Mouse (Mus musculus) left cerebral cortex, postnatal 10 days (tissue): ENCODE results near the gene Slc19a3. TPM values are rescaled to one million over a fixed set of nuclear protein-coding genes. Genes with fewer than 3 reads are reported as not detected.
A peak's percentile ranks its signal among the peaks of the same experiment; 100 is the strongest.

ENCODE experiments used
- DNase-seq, 2 experiments: peaks; one replicate each; pipeline ENCODE4 v3.0.0; 2021 to 2022; ENCODE audit warnings: low spot score in 2 of 2, mixed read lengths in 1 of 2; ENCODE audit errors: extremely low spot score in 1 of 2
- intact Hi-C: fragments of 180-260 bp; cut with DNase I; formaldehyde crosslinking; loops from one replicate; pipeline ENCODE4 v1.15.1; 2025
- total RNA-seq, 2 experiments: library from RNA; stranded (reverse); gene quantifications; 2 replicates each; pipeline ENCODE4 v1.2.3; 2021

Gene Slc19a3
- 1 to 10 TPM; 1.4 to 1.7 TPM for total RNA-seq

- DNase-seq = peak; percentile 9 to 46
- intact Hi-C loops = no loop called here
These were observed at the start of gene Slc19a3 for GRCm38 (mm10) chr1:83038109-83038672. Slc19a3 (minus strand) TSS chr1:83038448.

GRCm38 (mm10) chr1:83084790-83085189, 46.5 kb upstream of the Slc19a3 start:
- intact Hi-C loops = no loop called here
- no peak for DNase-seq

- intact Hi-C loops = no loop called here
These were observed 38.8 kb upstream of the Slc19a3 start for GRCm38 (mm10) chr1:83077016-83077415.

GRCm38 (mm10) chr1:83076190-83076917, 38.1 kb upstream of the Slc19a3 start:
- intact Hi-C loops = loop anchor here (1.0 kb wide), 1 partner anchor 289 kb away; no protein-coding TSS in a partner anchor
- DNase-seq = peak in 1 of 2 experiments; percentile 54

More at GRCm38 (mm10) chr1:83077016-83077415, 38.8 kb upstream of the Slc19a3 start:
- DNase-seq = no peak

DNA sequence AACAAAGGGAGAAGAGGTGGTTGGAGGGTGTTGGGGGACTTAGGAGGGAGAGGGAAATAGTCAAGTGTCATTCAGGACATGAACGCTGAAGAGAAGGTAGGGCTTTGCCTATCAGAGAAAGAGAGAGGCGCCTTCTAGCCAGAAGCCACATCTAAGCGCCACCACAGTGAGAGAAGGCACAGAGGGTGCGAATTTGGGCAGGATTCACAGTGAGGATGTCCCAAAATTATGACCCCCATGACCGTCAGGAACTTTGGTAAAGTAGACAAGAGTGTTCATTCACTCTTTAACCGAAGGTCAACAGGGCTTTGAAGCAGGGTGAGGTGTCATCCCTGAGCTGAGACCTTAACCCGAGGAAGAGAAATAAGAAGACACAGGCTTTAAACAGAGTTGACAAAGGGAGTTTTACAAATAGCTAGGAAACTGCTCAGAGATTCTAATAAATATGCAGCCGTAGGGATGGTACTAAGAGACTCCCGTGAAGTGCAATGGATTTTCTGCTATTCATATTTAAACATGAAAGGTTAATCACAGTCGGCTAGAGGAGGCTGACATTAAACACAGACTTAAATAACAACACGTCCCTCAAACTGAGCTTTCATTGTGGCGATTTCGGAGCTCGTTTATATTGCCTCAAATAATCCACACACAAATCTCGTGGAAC, 37.4 kb upstream of the Slc19a3 start:
- intact Hi-C loops = loop anchor here (1.0 kb wide), 1 partner anchor 288 kb away; no protein-coding TSS in a partner anchor
- no peak for DNase-seq

DNA sequence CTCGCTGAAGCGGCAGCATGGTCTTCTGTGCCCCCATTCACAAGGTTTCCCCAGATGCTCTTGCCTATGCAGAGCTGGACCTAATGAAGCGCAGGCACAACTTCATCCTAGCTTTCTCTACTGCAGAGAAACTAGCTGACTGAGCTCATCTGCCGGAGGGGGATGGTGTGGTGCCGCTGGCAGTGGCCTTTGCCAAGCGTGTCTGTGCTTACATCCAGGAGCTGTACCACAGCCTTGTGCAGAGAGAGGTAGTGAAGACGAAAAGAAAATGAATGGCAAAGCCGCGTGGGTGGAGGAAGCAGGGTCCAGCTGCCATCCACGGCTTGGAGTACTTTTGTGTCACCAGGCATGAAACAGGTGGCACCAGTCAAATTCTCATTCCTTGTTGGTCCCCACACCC, 29.0 kb upstream of the Slc19a3 start:
- intact Hi-C loops = loop anchor here (10.0 kb wide), 1 partner anchor 648 kb away; no protein-coding TSS in a partner anchor
- DNase-seq = peak in 1 of 2 experiments; percentile 27

GRCm38 (mm10) chr1:83066577-83066976, 28.3 kb upstream of the Slc19a3 start:
- intact Hi-C loops = loop anchor here (10.0 kb wide), 1 partner anchor 648 kb away; no protein-coding TSS in a partner anchor
- DNase-seq = no peak

DNA sequence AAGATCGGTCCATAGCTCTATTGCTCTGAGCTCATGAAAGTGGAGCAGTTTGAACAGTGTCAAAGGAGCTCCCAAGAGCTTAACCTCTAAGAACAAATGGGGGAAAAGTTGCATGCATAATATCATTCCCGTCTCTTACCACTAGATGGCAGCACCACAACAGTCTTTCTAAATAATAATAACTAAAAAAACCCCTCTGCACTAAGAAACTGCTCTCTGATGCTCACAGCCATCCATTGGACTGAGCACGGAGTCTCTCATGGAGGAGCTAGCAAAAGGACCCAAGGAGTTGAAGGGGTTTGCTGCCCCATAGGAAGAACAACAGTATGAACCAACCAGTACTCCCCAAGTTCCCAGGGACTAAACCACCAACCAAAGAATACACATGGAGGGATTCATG, 26.6 kb upstream of the Slc19a3 start:
- DNase-seq = no peak
- intact Hi-C loops = loop anchor here (10.0 kb wide), 1 partner anchor 650 kb away; no protein-coding TSS in a partner anchor

DNA sequence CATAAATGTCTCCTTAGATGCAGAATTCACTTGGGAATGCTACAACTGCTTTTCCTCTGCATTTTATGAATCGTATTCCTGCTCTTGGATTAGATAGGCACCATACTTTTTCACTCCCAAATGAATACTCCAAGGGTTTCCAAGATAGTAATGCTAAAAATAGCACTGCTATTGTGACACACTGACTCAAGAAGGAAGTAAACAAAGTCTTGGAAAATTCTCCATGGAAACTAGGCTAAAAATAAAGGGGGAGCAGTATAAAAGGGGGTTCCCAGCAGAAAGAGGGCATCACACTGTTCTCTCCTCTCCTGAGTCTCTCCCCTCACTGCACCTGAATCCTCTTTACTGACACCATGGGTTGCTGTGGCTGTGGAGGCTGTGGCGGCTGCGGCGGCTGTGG, 22.4 kb upstream of the Slc19a3 start, which contains the start of gene Krtap28-13:
TSS of gene Krtap28-13 (plus strand) at position 288 of the 400 bp plus-strand sequence.
- no peak for DNase-seq
- intact Hi-C loops = loop anchor here (10.0 kb wide), 1 partner anchor 654 kb away; no protein-coding TSS in a partner anchor

DNA sequence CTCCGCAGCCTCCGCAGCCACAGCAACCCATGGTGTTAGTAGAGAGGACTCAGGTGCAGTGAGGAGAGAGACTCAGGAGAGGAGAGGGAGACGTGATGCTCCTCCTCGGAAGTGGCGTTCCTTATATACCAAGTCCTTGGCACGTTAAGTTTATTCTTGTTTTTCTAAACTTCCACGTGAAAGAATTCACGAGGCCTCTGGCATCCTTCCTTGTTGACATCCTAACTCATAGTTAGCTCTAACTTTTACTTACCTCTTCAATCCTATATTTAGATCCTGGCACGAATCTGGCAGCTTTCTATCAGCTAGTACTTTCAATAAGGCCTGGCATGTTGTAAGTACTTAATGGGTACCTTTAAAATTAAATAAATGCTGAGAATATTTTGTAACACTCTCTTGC, 21.0 kb upstream of the Slc19a3 start, which contains the start of gene A030005K14Rik:
TSS of gene A030005K14Rik (minus strand) at position 101 of the 400 bp plus-strand sequence.
- no peak for DNase-seq
- intact Hi-C loops = no loop called here

GRCm38 (mm10) chr1:83058481-83058880, 20.2 kb upstream of the Slc19a3 start:
- no peak for DNase-seq
- intact Hi-C loops = no loop called here

GRCm38 (mm10) chr1:83044882-83045427, 6.7 kb upstream of the Slc19a3 start, which contains the start of gene Gm47969:
Gm47969 (plus strand) TSS chr1:83044932.
- intact Hi-C loops = no loop called here
- DNase-seq = no peak

DNA sequence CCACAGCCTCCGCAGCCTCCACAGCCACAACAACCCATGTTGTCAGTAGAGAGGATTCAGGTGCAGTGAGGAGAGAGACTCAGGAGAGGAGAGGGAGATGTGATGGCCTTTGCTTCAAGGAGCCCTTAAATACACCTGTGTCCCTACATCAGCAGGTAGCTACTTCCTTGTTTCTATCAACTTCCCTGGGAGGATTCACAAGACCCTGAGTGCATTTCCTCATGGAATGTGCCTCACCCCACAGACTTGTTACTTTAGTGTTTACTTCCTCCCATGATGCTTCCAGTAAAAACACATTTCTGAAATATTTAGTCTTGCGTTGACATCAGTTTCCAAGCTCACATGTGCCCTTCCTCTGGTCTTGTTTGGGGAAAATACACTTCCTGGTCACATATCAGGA, 4.1 kb upstream of the Slc19a3 start, which contains the start of gene Krtap28-10:
TSS of gene Krtap28-10 (minus strand) at position 101 of the 400 bp plus-strand sequence.
- no peak for DNase-seq
- intact Hi-C loops = no loop called here

DNA sequence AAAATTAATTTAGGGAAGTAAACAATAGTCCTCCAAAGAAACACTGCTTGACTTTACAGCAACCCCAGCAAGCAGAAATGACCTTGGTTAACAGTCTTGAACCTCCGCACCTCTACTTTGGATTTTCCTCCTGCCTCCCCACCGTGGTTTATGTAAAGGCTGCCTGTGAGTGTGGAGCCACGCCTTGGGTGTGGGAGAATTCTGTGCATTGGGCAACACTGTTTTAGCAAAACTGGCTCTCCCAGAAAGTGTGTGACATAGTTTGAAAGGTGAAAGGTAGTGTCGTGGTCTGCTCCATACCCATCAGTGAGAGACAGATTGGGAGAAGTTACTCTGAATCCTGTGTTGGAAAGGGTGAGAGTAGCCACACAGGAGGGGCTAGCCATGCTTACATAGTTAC, 832 bp upstream of the Slc19a3 start:
- DNase-seq = no peak
- intact Hi-C loops = no loop called here

GRCm38 (mm10) chr1:83036892-83037667, 1.2 kb downstream of the Slc19a3 start:
- no peak for DNase-seq
- intact Hi-C loops = no loop called here

DNA sequence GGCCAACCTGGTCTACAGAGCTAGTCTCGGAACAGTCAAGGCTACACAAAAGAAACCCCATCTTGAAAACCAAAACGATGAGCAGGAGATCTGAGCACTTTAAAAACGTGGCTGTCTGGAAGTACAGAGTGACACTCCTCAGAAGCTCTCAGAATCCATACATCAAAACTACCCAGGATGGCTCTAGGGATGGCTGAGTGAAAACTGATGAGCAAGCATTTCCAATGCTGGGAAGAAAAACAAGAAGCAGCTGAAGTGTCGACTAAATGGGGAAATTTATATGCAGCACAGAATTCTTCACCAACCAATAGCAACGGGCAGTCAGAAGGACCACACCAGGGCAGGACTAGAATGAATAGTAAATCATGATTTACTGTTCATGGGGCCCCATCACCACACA, 3.7 kb downstream of the Slc19a3 start:
- DNase-seq = no peak
- intact Hi-C loops = no loop called here

DNA sequence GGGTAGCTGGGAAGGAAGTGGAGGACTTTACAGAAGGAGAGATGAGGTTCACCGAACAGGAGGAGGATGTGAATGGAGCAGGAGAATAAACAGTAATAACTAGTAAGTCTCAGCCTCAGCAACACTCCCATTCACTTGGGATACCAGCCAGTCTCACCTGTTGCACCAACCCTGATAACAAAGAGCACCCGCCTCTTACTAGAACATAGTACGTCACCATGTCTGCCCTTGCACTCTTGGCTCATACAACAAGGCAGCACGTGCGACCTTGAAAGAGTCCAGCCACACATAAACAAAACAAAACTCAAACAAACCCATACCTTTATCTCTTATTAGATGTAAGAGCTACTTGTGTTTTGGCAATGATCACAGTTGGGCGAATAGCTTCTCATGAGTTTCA, 5.7 kb downstream of the Slc19a3 start:
- no peak for DNase-seq
- intact Hi-C loops = no loop called here

DNA sequence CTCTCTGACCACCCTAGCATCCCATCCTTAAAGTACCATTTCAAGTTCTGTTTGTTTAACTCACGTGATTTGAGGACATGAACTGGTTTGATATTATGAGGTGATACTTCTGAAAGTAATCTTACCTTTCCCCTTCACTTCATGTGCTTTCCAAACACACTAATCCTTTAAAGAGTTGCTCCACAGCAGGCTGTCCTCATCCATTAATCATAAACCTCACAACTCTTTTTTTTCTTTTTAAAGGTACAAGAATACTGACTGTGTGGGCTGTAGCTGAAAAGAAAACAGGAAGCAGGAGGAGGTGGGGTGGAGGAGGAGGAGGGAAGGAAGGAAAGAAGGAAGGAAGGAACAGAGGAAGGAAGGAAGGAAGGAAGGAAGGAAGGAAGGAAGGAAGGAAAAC, 6.3 kb downstream of the Slc19a3 start:
- no peak for DNase-seq
- intact Hi-C loops = no loop called here
